Mouse (Mus musculus): ENCODE measurements around the gene Slc10a1. TPM values are rescaled to one million over a fixed set of nuclear protein-coding genes. Genes with fewer than 3 reads are reported as not detected.

Slc10a1 gene
- polyA plus RNA-seq, 1 experiment from 2014 or later: 0.87 TPM

DNA sequence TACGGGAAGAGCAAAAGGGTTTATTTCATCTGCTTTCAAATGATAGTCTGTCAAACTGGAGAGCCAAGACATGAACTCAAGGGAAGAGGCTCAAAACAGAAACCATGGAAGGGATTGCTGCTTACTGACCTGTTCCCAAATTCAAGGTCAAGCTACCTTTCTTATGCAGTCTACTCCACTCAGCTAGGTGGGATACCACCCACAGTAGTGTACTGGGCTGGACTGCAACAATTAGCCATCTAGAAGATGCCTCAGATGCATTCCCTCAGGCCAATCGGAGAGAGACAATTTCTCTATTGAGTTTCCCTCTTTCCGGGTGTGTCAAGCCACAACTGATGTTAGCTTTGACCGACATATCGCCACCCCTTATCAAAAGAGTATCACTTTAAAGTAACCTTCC, 47.2 kb downstream of the Slc10a1 start:
- ATAC-seq (replicated peaks; ENCODE audit: insufficient number of reproducible peaks, low FRiP score, low TSS enrichment): no peak
- 90% methylated on average over 5 of the region's 5 CpGs for WGBS (ENCODE audit: insufficient replicate concordance)
- no peak overlapping the region for H3K27ac ChIP-seq (ENCODE audit: low read depth, low read length)
- no peak overlapping the region for H3K4me2 ChIP-seq
- no peaks in the 10 kb centered on the region for H3K27me3 ChIP-seq (ENCODE audit: control insufficient read depth, insufficient read depth, low read length)
- H3K9me3 ChIP-seq (replicated peaks; ENCODE audit: control insufficient read depth, low read length): no peaks in the 10 kb centered on the region
- no peaks in the 10 kb centered on the region for H3K4me1 ChIP-seq (ENCODE audit: control insufficient read depth, insufficient read depth, low read length)
- no peak overlapping the region for H3K9ac ChIP-seq (ENCODE audit: low read depth, low read length)
- H3K36me3 ChIP-seq (ENCODE audit: control insufficient read depth, insufficient read depth, low read length): no peaks in the 10 kb centered on the region
- H3K4me3 ChIP-seq (ENCODE audit: low read depth, low read length): no peak overlapping the region

DNA sequence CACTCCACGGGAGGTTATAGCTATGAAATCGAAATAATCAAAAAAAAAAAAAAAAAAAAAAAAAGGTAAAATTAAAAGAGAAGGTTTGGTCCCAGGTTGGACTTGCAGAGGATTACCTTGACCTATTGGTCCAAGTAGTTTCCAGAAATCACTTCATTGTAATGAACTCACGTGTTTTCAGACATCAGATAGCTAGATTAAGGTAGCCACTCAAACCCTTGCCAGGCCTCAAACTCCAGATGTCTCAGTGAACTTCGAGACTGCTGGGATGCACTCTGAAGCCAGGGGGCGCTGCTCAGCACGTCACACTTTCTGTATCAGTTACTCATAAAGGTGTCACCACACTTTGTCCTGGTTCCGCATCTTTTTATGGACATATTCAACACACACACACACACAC, 50.7 kb downstream of the Slc10a1 start:
- Histone ChIP-seq H3K27ac (ENCODE audit: low read depth, low read length) (no peak overlapping the region), H3K9me3 (replicated peaks; ENCODE audit: control insufficient read depth, low read length) (no peaks in the 10 kb centered on the region), H3K4me2 (no peak overlapping the region), H3K4me1 (ENCODE audit: control insufficient read depth, insufficient read depth, low read length) (no peaks in the 10 kb centered on the region), H3K27me3 (ENCODE audit: control insufficient read depth, insufficient read depth, low read length) (no peaks in the 10 kb centered on the region), H3K36me3 (ENCODE audit: control insufficient read depth, insufficient read depth, low read length) (no peaks in the 10 kb centered on the region), H3K4me3 (ENCODE audit: low read depth, low read length) (no peak overlapping the region), H3K9ac (ENCODE audit: low read depth, low read length) (no peak overlapping the region)
- no peak for ATAC-seq (replicated peaks; ENCODE audit: insufficient number of reproducible peaks, low FRiP score, low TSS enrichment)
- WGBS (ENCODE audit: insufficient replicate concordance): 57% methylated on average over 7 of the region's 7 CpGs

- Histone ChIP-seq H3K4me2 (no peak overlapping the region), H3K27ac (ENCODE audit: low read depth, low read length) (no peak overlapping the region), H3K9me3 (replicated peaks; ENCODE audit: control insufficient read depth, low read length) (no peaks in the 10 kb centered on the region), H3K27me3 (ENCODE audit: control insufficient read depth, insufficient read depth, low read length) (no peaks in the 10 kb centered on the region), H3K36me3 (ENCODE audit: control insufficient read depth, insufficient read depth, low read length) (no peaks in the 10 kb centered on the region), H3K9ac (ENCODE audit: low read depth, low read length) (no peak overlapping the region), H3K4me3 (ENCODE audit: low read depth, low read length) (no peak overlapping the region), H3K4me1 (ENCODE audit: control insufficient read depth, insufficient read depth, low read length) (no peaks in the 10 kb centered on the region)
- WGBS (ENCODE audit: insufficient replicate concordance): 74% methylated on average over 8 of the region's 8 CpGs
- no peak for ATAC-seq (replicated peaks; ENCODE audit: insufficient number of reproducible peaks, low FRiP score, low TSS enrichment)
Measured at GRCm38 (mm10) chr12:80909631-80910030, 58.9 kb downstream of the Slc10a1 start.

Other genes with a start within 250 kb of the Slc10a1 start
- 0.04 TPM in 1 of 2 replicates, not detected in the other for gene Ccdc177, start 208.0 kb downstream of the Slc10a1 start, polyA plus RNA-seq (2014; fragmentation: Nextera tagmentation; extraction: Ambion mirVana)
- gene Susd6, start 178.2 kb downstream of the Slc10a1 start, polyA plus RNA-seq (2014; fragmentation: Nextera tagmentation; extraction: Ambion mirVana): 17.7 and 20.4 TPM in 2 replicates
- gene Srsf5, start 23.2 kb downstream of the Slc10a1 start, polyA plus RNA-seq (2014; fragmentation: Nextera tagmentation; extraction: Ambion mirVana): 215 and 316 TPM in 2 replicates
- 1.5 and 2.9 TPM in 2 replicates for gene Smoc1, start 58.1 kb upstream of the Slc10a1 start, polyA plus RNA-seq (2014; fragmentation: Nextera tagmentation; extraction: Ambion mirVana)

Measured in heart, embryonic 11.5 days (tissue).